Mouse (Mus musculus): ENCODE measurements around the gene Ly6g5c.

DNA sequence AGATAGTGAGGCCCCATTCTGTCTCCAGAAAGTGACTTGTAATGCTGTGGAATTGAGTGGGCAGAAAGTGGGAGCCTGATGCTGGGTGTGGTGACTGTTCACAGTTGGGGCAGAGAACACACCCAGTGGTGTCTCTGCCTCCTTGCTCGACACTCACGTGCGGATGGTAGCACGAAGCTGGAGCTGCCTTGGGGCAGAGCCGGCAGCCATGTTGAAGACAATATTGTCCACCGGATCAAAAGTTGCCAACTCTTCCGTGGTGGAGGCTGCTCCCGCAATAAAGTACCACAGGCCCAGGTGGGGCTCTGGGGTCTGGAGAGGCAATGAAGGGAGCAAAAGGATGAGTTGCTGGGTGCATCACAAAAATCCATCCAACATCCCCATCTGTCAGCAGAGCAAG, 23.0 kb downstream of the Ly6g5c start:
- TF ChIP-seq CTCF (IDR thresholded peaks at IDR 0.05; ENCODE audit: low read depth) (no peak), EP300 (IDR thresholded peaks at IDR 0.05; ENCODE audit: low read depth) (no peak)

Measured in heart, postnatal 0 days (tissue).